Mouse (Mus musculus) megakaryocyte progenitor cell, adult 5-6 weeks (primary cell): ENCODE measurements at regions not wholly inside any gene's neighbourhood (a gene's known extent, or its start where the extent isn't known, plus 50 kb on each side); places are given as distances from the start of the nearest gene placed in this dataset.

Source experiments
- ATAC-seq: replicated peaks from 2 replicates; pipeline ENCODE4 v1.8.0; 2016; ENCODE audit warnings: mild to moderate bottlenecking, moderate TSS enrichment, inconsistent platforms; ENCODE audit not compliant: poor library complexity

DNA sequence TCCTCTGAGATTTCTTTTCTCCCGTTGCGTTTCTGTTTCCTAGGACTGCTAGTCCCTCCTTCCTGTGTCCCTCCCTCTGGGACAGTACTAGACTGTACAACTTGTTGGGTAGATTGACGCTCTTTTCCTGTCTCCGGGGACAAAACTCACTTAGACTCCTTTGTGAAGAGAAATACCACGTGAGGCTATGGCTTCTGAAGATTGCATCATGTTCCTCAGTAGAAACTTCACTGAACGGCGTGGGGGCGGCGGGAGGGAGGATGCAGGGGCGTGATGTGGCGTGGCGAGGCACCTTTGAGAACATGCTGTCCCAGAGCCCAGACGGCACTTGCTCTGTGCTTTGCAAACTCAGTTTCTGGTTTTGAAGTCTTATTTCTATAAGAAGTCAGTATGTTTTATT lies 78.5 kb downstream of the Spata18 start:
- ATAC-seq = no peak

DNA sequence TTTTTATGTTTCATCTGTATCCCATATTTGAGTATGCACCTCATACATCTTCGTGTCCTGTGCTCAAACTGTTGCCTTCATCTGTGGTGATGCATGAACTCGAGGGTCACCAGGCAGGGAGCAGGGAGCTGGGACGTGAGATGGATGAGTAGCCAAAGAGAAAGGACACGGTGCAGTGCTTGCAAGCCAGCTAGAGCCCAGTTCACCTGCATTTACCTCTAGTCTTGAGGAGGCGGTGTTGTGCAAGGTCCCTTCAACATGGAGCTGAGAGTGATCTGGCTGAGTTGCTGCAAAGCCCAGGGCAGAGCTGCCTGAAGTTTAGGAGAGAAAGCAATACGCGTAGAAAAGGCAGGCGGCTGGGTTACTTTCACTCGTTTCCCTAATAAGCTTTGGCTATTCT lies 80.2 kb downstream of the Spata18 start:
- no peak for ATAC-seq

DNA sequence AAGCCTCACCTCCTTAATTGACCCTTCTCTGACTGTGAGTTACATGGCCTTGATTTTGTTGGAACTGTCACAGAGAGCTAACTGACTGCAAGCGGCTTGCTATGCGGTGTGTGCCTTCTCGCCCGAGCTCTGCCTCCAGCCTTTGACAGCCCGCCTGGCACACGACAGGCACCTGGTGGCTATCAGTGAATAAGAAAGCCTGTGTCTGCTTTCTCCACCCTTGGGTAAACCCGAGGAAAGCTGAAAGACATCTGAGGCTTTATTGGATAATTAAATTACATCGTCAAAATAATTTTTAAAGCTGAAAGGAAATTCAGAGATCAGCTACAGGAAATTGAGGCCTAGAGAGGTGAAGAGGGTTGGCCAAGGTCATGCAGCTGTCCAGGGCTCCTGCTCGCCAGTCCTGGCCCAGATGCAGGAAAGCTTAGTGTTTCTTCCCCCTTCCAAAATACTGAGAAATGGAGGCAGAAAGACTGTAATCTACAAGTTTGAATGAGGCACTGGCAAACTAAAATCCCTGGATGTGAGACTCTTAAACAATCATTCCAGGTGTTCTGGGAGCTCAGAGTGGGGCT lies 80.9 kb downstream of the Spata18 start:
- no peak for ATAC-seq

DNA sequence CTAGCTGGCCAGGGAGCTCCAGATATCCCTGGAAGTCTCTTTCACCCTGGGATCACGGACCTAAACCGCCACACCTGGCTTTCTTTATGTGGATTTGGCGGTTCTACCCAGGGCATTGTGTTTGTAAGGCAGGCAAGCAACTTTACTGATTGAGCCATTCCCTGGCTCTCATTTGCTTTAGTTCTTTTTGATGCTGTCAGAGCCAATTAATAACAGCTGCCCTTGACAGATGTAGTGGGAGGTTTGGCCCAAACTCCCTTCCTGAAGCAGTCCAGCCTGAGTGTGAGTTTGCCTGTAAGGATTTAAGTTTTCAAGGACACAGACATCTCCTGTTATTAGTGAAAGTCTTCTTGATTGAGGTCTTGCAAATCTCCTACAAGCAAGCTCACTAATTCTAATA lies 89.6 kb downstream of the Spata18 start:
- no peak for ATAC-seq

DNA sequence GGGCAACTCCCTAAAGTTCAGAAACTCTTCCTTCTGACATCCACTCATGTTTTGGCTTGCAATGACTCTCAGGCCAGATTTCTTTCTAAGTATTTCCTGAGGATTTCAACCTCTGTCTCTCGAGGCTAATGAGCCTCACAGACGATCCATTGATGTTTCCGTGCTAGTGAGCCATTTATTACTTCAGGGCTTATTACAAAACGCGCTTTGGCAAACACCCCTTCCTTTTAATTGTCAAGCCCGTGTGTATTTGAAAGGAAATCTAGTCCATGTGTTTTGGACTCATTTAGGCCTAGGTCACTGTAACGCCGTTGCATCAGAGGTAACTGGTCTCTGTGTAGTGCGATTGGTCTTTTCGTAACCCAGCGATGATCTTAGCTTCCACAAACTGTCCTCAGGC lies 90.3 kb downstream of the Spata18 start:
- no peak for ATAC-seq

DNA sequence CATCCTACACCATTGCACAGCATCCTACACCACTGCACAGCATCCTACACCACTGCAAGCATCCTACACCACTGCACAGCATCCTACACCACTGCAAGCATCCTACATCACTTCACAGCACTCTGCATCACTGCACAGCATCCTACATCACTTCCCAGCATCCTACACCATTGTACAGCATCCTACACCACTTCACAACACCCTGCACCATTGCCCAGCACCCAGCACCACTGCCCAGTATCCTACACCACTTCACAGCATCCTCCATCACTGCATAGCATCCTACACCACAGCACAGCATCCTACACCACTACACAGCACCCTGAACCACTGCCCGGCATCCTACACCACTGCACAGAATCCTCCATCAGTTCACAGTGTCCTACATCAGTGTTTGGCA lies 92.8 kb downstream of the Spata18 start:
- ATAC-seq = no peak

DNA sequence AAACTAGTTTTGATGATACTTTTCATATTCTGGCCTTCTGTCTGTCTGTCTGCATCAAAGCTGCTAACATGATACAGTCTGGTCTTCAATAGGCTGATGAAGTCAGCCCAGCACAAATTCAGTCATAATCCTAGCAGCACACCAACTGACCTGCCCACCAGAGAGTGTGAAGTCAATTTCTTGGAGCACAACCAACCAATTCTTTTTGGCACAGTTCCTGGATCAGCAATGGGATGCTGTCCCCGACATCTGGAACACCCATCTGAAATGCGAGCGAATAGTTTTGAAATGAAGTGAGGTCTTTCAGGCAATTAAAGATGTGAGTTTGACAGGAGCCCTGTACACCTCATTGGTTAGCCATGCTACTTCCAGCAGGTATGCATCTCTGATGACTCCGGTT lies 98.6 kb downstream of the Spata18 start:
- ATAC-seq = no peak

DNA sequence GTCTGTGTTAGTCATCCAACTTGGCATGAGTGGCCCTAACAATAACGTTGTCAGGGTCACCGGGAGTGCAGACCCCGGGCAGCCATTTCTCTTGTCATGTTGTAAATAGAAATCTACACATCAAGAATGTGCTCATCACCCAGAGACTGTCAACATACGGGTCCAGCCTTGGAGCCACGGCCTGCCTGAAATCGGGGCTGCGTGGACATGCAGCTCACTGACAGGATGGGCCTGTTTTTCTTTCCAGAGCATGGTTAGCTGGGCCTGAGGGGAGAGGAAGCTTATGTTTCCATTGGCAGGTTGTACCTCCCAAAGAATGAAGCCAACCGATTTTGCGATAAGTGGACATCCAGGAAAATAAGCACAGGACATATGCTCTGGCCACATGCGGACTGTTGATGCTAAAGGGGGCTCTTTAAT lies 101.1 kb downstream of the Spata18 start:
- no peak for ATAC-seq

DNA sequence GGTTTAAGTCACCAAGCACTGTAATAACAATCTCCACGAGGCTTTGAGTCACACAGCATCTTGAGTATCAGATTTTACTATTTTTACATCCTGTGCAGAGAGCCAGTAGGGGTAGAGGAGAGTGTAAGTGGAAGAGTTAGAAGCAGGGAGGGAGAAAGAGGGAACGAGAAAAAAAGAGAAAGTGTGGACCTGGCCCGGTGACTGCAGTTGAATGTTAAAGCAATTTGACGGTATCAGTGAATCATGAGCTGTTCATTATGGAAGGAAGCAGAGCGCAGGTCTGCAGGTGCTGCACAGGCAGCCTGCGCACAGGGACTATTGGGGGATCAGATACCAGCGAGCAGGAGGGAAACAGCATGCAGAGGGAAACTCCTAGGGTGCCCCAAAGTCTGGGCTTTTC lies 102.6 kb downstream of the Spata18 start:
- ATAC-seq = no peak

DNA sequence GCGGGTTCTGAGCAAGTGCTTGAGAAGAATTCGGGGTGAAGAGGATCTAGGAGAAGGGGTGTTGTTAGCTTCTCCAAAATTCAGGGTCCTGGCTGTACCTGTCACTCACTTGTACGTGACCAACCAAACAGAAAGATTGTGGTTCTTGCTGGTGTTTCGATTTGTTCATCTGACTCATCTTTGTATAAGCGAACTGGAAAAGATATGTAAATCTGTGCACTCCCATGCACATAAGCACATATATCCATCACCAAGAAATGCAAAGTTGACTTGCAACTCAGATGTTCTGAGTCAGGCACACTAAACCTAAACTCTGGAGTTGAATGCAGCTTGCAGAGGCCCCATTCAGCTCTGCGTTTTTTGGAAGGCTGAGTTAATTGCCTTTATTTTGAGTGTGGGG lies 107.4 kb downstream of the Spata18 start:
- no peak for ATAC-seq

DNA sequence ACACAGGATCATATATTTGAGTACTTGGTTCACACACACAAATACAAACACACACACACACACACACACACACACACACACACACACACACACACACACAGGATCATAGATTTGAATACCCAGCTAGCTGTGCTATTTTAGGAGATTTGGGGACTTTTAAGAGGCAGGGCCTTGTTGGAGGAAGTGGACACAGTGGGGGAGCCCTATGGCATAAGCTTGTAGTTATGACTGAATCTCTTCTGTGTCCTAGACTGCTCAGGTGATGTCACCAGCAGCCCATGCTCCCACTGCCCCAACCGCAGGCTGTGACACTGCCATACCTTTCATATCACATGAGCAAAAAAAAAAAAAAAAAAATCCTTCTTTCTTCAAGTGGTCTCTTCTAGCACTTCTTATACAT lies 110.1 kb downstream of the Spata18 start:
- no peak for ATAC-seq

DNA sequence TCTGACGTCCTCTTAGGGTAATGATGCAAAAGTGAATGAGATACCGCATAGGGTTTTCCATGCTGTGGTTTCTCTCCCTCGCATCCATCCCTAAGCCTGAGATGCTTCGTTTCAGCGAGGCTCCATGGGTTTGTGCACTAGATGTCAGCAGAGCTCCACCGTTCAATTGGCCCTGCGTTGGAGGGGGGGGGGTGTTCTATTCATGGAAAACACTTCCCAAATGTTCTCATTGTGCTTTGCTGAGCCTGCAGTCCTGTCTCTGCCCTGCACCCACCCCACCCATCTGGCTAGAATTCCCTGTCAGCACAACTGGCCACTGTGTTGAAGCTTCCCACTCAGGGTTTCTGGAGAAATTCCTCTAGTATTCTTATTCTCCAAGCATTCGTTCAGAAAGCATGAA lies 110.5 kb downstream of the Spata18 start:
- no peak for ATAC-seq

DNA sequence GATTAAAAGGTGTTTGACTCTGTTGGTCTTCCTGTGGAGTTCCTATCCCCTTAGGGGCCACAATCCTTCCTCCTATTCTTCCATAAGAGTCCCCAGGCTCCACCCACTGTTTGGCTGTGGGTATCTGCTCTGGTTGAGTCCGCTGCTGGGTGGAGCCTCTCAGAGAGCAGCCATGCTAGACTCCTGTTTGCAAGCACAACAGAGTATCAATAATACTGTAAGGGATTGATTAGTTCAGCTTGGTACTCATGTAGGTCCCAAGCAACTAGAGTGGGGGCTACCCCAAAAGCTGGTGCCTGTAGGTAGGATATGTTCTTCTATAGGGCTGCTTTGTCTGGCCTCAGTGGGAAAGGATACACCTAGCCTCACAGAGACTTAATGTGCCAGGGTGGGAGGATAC lies 113.0 kb downstream of the Spata18 start:
- no peak for ATAC-seq

DNA sequence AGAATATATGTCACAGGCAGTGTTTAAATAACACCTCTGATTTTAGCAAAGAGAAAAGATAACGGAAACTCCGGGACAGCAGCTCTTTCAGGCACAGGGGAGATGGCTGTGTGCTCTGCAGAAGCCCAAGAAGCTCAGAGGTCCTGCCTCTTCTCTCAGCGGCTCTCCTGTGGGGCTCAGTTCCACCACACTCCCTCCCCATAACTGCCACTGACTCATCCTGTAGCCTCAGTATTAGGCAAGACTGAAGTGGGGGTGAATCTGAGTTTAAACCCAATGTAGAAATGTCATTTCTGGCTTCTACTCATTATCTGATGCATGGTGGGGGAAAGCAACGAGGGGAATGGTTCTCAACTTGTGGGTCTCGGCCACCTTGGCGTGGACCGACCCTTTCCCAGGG lies 114.3 kb downstream of the Spata18 start:
- no peak for ATAC-seq

DNA sequence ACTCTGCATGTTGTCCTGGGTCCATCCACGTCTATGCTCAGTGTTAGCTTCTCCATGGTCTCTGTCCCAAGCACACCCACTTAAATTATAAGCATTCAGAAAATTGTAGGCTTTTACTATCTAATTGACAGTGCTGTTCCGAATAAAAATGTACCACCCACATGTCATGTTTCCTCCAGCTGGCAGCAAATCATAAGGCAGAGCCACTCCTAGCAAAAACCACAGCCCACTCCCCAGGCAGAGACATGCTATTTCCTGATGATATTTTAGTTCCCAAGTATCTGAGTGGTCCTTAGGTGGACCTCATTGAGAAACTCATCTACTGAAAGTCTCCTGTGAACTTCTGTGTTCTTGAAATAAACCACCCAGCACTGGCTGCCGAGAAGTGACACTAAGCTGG lies 117.1 kb downstream of the Spata18 start:
- ATAC-seq = no peak

DNA sequence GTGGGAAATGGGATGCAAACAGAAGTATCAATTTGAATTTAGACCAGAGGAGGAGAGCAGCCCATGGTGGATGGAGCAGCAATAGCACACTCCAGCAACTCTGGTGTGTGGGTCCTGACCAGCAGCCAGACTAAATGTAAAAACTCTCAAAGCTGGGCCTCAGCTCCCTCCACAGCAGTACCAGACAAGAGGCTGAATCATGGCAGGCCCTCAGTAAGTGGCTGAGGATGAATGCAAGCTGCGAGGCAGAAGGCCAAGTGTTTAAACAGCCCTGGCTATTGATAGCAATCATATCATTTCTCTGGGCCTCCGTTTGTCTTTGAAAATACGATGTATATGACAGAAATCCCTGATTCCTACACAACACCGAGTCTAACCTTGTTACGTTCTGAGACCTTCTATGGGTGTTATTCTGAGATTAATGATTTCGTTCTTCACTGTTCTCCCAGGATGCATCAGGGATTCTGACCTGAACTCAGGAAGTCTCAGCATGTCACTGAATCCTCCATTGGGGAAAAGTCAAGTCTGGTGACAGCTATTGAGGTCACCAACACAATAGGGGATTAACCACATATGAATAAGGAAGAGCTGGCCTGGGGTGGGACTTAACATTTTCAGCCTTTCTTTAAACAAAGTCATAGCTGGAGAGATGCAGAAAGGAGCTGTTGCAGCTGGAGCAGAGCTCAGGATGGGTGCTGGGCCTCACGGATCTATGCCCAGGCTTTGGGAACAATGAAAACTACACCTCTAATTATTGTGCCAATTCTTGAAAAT lies 124.8 kb downstream of the Spata18 start:
- ATAC-seq = no peak

DNA sequence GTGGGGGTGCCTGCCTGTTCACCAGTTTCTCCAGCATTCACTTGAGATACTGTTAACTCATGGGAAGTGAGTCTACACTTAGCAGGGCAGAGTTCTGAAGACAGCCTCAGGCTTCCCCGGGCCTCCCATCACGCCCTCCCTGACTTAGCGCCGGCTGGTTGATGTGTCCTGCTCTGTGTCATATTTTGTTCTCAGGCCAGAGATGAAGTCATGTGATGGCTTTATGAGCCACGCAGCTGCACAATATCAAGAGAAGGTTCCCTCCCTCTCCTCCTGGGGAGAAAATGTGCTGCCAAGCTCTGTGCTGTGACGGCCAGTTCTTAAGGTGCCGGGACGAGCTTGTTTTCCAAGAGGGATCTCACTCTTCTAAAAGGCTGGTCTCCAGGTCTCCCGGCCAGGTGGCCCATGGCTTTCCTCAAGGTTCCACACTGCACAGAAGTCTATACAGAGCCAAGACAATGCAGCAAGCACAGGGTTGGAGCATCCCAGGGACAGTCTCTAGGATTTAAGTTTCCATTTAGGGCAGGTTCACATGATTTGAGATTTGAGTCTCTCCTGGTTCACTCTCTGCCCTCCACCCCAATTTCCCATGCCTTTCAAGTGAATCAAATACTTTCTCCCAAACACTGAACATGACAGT lies 126.2 kb downstream of the Spata18 start:
- no peak for ATAC-seq

DNA sequence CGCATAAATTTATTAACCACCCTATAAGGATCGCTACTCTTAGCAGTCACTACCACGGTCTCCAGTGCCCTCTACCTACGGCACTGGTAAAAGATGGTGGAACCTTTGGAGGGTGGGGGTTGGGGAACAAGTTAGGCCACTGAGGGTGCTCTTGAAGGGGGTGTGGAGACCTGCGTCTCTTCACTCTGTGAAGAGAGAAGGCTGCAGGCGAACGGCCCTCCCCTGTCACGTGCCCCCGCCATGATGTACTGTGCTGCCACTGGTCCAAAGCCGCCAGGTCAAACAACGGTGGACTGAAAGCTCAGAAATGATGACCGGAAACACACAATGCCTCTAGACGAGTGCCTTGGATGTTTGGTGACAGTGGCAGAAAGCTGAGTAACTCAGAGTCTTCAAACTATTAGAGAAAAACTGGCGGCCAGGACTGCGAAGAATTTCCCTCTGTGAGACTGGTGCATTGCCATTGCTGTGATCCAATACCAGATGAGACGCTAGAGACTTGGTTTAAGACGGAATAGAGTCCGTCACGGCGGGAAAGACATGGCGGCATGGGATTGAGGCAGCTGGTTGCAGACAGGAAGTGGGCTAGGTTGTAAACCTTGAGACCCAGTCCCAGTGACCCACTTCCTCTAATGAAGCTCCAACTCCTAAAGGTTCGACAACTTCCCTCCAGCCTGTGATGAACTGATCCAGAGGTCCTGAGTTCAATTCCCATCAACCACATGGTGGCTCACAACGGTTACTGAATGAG lies 130.2 kb downstream of the Spata18 start:
- no peak for ATAC-seq

DNA sequence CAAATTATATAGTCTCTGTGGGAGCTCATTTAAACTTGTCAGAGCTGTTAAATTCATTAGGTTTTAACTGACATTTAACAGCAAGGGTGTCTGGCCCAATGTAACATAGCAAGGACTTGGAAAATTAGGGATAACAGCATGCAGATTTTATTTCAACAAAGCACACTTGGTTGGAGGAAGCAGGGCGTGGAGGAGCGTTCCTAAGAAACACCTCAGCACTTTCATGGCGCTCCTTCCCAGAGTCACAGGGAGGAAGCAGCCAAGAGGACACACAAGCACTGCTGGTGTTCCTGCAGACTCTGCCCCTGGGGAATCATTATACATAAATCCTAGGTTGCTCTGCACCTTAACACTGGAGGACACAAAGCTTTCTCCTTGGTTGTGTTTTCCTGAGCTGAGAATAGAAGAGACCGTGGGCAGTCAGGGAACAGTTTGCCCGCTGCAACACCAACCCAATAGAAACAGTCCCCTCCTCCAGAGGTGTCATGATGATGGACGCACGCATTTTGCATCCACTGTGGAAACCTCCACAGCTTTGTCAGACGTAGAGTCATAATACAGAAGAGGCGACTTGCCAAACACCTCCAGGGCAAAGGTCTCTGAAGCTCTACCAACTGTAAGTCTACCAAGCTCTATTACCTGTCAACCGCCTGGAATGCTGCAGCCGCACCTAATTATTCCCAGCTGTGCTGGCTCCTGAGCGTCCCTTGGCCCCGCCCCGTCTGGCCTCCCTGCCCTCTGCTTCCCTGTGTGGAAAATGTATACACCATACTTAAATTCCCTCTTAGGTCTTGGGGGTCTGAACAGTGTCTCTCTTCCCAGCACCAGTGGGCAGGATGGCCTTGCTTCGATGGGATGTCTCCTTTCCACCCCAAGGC lies 131.3 kb downstream of the Spata18 start:
- no peak for ATAC-seq

DNA sequence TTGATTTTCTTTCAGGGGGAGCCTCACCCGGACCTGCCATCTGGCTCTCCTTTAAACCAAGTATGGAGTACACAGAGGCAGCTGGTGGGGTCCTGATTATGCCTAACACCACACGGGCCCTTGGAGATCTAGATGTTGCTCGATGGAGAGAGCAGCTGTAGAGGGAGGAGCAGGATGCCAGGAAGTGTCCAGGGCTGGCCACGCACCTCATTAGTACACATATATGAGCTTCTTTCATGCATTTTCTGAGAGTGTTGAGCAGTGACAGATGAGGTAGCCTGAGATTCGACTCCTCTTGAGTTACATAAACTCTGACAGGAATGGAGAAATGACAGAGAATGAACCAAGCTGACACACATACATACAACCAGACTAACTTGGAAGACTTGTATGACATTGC lies 136.1 kb downstream of the Spata18 start:
- no peak for ATAC-seq

DNA sequence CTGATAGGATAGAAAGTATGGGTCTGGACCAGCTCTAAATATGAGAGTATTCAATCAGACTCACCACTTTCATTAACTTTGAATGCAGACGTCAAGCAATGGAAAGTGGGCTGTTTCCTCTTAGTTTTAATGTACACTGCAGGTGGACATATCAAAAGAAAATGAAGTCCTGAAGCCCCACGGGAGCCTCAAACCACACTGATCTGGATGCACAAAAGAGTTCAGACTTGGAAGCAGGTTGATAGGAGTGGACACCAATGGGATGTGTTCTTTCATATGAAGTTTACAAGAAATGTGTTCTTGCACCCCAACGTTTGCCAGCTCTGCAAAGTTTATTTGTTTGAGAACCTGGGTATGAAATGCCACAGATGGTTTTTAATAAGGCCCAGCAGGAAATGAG lies 141.0 kb downstream of the Spata18 start:
- ATAC-seq = no peak
